ENCODE assay signal across 23 mouse cellular contexts in the genomic region with DNA sequence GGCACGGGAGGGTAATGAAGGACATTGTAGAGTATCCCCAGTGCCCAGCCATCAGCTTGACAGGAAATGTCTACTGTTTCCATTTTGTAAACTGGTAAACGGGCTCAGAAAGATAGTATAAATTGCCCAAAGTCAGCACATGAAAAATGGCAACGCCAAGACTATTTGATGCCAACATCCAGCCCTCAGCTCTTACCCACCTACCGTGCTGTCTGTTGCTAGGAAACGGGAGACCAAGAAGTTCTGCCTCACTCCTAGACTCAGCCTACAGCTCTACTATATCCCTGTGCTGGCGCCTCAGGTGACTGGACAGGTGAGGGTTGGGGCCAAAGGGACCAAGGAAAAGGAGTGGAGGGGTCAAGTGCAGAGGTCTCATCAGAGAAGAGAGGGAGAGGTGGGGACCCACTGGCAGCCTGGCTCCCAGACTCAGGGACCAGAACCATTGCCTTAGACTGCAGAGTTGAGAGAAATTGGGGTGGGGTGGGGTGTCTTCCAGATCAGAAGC. TPM values are rescaled to one million over a fixed set of nuclear protein-coding genes. Genes with fewer than 3 reads are reported as not detected.
"Had no signal": no experiment of that assay in that cellular context is flagged by ENCODE, and none has a peak within 500 bp of the region (broad histone marks: within the 10 kb centered on the region; RNA-seq: fewer than 3 reads in every experiment).

No protein-coding gene starts in this region.

- ATAC-seq: liver, postnatal 0 days; lung, postnatal 0 days; midbrain, embryonic 15.5 days had no signal

- H3K27me3 ChIP-seq: midbrain, embryonic 15.5 days; neural tube, embryonic 15.5 days had no signal

- H3K9me3 ChIP-seq: megakaryocyte, embryonic 14.5 days; midbrain, embryonic 10.5 days; midbrain, embryonic 15.5 days; neural tube, embryonic 12.5 days; neural tube, embryonic 15.5 days had no signal

- H3K4me1 ChIP-seq: midbrain, embryonic 15.5 days; neural tube, embryonic 12.5 days; neural tube, embryonic 15.5 days had no signal

- DNase-seq: kidney, adult 2 months; kidney, postnatal 25 days; layer of hippocampus, adult 9-11 months; liver, postnatal 0 days; lung, embryonic 14.5 days; right cerebral cortex, postnatal 25 days; thymus, adult 18-20 months; thymus, postnatal 36 days had no signal

- H3K27ac ChIP-seq: kidney, postnatal 0 days; layer of hippocampus, adult 2 months; liver, embryonic 14.5 days; macrophage; midbrain, embryonic 10.5 days; midbrain, embryonic 15.5 days; neural tube, embryonic 12.5 days; neural tube, embryonic 15.5 days had no signal

- H3K4me2 ChIP-seq: liver, embryonic 11.5 days; lung, embryonic 14.5 days; midbrain, embryonic 15.5 days; neural tube, embryonic 12.5 days; neural tube, embryonic 15.5 days had no signal

- H3K36me3 ChIP-seq: midbrain, embryonic 10.5 days; midbrain, embryonic 15.5 days; neural tube, embryonic 12.5 days; neural tube, embryonic 15.5 days had no signal

- H3K9ac ChIP-seq: liver, embryonic 14.5 days; liver, postnatal 0 days; lung, embryonic 14.5 days; midbrain, embryonic 15.5 days; neural tube, embryonic 12.5 days; neural tube, embryonic 15.5 days had no signal

- H3K4me3 ChIP-seq: layer of hippocampus, adult 2 months; megakaryocyte, embryonic 14.5 days; midbrain, embryonic 10.5 days; midbrain, embryonic 15.5 days; neural tube, embryonic 12.5 days; neural tube, embryonic 15.5 days had no signal

RNA-seq across cellular contexts. Expression of a gene that starts 22.0 kb away (rescaled TPM):
- total RNA-seq: layer of hippocampus, postnatal 25 days; left cerebral cortex, adult 18-20 months; left cerebral cortex, postnatal 25 days had no signal
- polyA plus RNA-seq: limb, embryonic 11.5 days; liver, embryonic 11.5 days; macrophage; midbrain, embryonic 10.5 days; midbrain, embryonic 15.5 days; neural tube, embryonic 12.5 days; neural tube, embryonic 15.5 days had no signal

RNA-seq across cellular contexts. Expression of a gene that starts 52.8 kb away (rescaled TPM):
- polyA plus RNA-seq: kidney, adult 2 months; liver, postnatal 0 days; macrophage had no signal
